Mouse (Mus musculus) thymus, postnatal 0 days (tissue): ENCODE data around the gene Adam22. TPM values are rescaled to one million over a fixed set of nuclear protein-coding genes. Genes with fewer than 3 reads are reported as not detected.
A peak's percentile ranks its signal among the peaks of the same experiment; 100 is the strongest.
"Not testable (repeated sequence)": the region's sequence is repeated elsewhere in the genome, so short reads cannot be mapped to it uniquely, and the experiment has no call there.

ENCODE experiments used
- DNase-seq: peaks from one replicate; pipeline ENCODE4 v3.0.0-alpha.2; 2015; ENCODE audit warnings: low spot score
- microRNA-seq: library from miRNA; unstranded; fragments of <30 nt; microRNA quantifications from one replicate; pipeline ENCODE4, GENCODE M21; 2016; ENCODE audit warnings: borderline number of aligned reads
- polyA plus RNA-seq: library from polyadenylated mRNA; unstranded; fragments of >200 nt; fragmentation: Nextera tagmentation; extraction: Ambion mirVana; gene quantifications from 2 replicates; pipeline ENCODE4 v1.2.1, GENCODE M21; 2015

Gene Adam22
- polyA plus RNA-seq, 1 experiment from 2014 or later = 0.85 TPM

- no peak for DNase-seq
These were observed 305.5 kb downstream of the Adam22 start for GRCm38 (mm10) chr5:8062469-8062868.

- DNase-seq = no peak
These were observed 309.9 kb downstream of the Adam22 start for GRCm38 (mm10) chr5:8058056-8058455.

- no peak for DNase-seq
These were observed 311.0 kb downstream of the Adam22 start for GRCm38 (mm10) chr5:8057018-8057323.

GRCm38 (mm10) chr5:8056141-8057017 is 311.6 kb downstream of the Adam22 start:
- peak; percentile 76 for DNase-seq

GRCm38 (mm10) chr5:8055721-8056129 is 312.2 kb downstream of the Adam22 start:
- DNase-seq = peak; percentile 31

GRCm38 (mm10) chr5:8053827-8054226 is 314.1 kb downstream of the Adam22 start:
- no peak for DNase-seq

GRCm38 (mm10) chr5:8045855-8046254 is 322.1 kb downstream of the Adam22 start, which contains the start of gene Sri:
Sri (plus strand) TSS chr5:8046078.
- no peak for DNase-seq

GRCm38 (mm10) chr5:8034596-8034995 is 333.4 kb downstream of the Adam22 start:
- not testable (repeated sequence) for DNase-seq

Small RNAs within 50 kb of the gene (microRNA-seq; reads per million reads assigned to microRNA genes)
- not detected for gene Gm24196

Other genes starting within 250 kb of the Adam22 start
- gene Dbf4, start 54.6 kb upstream of the Adam22 start, polyA plus RNA-seq = 44.4 and 46.4 TPM in 2 replicates
- gene Slc25a40, start 54.7 kb upstream of the Adam22 start, polyA plus RNA-seq = 10.6 and 11.5 TPM in 2 replicates